Comparison of ENCODE assay signal across 15 mouse cellular contexts in the genomic region with DNA sequence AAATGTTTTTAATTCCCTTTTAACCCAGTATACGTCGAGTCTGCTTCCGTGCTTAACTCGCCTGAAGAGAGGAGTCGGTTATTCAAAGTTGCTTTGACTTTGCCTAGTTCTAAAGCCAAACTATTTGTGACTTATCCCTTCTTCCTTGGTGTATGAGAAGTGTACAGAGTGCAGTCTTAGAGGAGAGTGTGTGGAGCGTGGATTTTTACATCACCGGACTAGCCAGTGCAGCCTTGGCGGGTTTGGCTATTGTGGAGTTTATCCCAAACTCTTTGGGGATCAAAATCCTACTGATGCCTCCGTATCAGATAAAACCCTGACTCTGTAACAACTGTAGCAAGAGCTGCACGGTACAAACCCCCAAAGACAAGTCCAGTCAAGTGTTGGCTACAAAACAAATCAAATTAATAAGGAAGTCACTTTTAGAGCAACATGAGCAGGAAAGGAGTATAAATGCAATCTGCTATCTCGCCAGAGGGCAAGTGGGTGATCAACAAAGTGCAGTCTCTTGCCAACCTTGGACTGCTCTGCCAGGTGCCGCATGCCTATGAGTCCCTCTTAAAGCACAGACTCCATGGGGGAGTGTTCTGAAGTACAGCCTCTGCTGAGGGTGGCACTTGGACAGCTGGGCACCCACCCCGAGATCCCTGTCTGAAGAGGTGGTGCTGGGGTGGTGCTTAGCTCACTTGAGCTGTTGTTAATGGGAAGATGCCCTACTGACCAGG. TPM values are rescaled to one million over a fixed set of nuclear protein-coding genes. Genes with fewer than 3 reads are reported as not detected.
DNase-seq lines count a peak whose midpoint lies in the region; ATAC-seq and TF ChIP-seq lines count a peak whose summit lies in the region.
"Not testable (repeated sequence)": the region's sequence is repeated elsewhere in the genome, so short reads cannot be mapped to it uniquely, and the experiment has no call there.
"Had no signal": no experiment of that assay in that cellular context is flagged by ENCODE, and none has a peak within 500 bp of the region (broad histone marks: within the 10 kb centered on the region; RNA-seq: fewer than 3 reads in every experiment).

No protein-coding gene starts in this region.

- H3K27ac ChIP-seq in forebrain, embryonic 10.5 days; heart, embryonic 13.5 days (replicated peaks); intestine, embryonic 14.5 days (ENCODE audit: low read depth); kidney, postnatal 0 days; liver, adult 2 months (replicated peaks; ENCODE audit: insufficient read depth, low read depth, low read length); midbrain, embryonic 12.5 days (replicated peaks): not testable (repeated sequence)

- TF ChIP-seq POLR2A in liver, adult 2 months (IDR thresholded peaks at IDR 0.05; ENCODE audit: extremely low read depth, insufficient read depth, low read length) = not testable (repeated sequence)

- H3K79me2 ChIP-seq in liver, adult 2 months (ENCODE audit: control insufficient read depth, insufficient read depth, low read length) = not testable (repeated sequence)

- peak; percentile 9 for DNase-seq in adrenal gland, postnatal 14 days
- DNase-seq in forebrain, embryonic 10.5 days (ENCODE audit: extremely low spot score, low spot score); intestine, embryonic 14.5 days (ENCODE audit: low spot score); kidney, postnatal 0 days (ENCODE audit: low spot score): not testable (repeated sequence)
- peak; percentile 71 for DNase-seq in liver, adult 2 months (ENCODE audit: extremely low read depth, low read depth, low spot score)
- peak; percentile 14 for DNase-seq in ovary, postnatal 36 days (ENCODE audit: low spot score)

- not testable (repeated sequence) for H3K4me1 ChIP-seq in forebrain, embryonic 10.5 days; heart, embryonic 13.5 days; intestine, embryonic 14.5 days (replicated peaks; ENCODE audit: control insufficient read depth, insufficient read depth, low read length); kidney, postnatal 0 days (replicated peaks; ENCODE audit: insufficient read depth, low read length); liver, adult 2 months (ENCODE audit: control insufficient read depth, insufficient read depth, low read length); midbrain, embryonic 12.5 days

- H3K9ac ChIP-seq in heart, embryonic 13.5 days; intestine, embryonic 14.5 days (ENCODE audit: low read length); kidney, postnatal 0 days (ENCODE audit: low read depth, low read length); liver, adult 2 months (ENCODE audit: low read depth, low read length); midbrain, embryonic 12.5 days (replicated peaks): not testable (repeated sequence)

- ATAC-seq in heart, embryonic 13.5 days (ENCODE audit: extremely low read depth, insufficient number of reproducible peaks, low FRiP score, low TSS enrichment); intestine, embryonic 14.5 days (replicated peaks; ENCODE audit: low FRiP score, low TSS enrichment, low read depth); kidney, postnatal 0 days (replicated peaks; ENCODE audit: low FRiP score, low read depth); midbrain, embryonic 12.5 days (ENCODE audit: low FRiP score, low read depth): not testable (repeated sequence)

- WGBS in forebrain, embryonic 10.5 days = 68% methylated on average over 13 of the region's 13 CpGs
- 56% methylated on average over 13 of the region's 13 CpGs for WGBS in heart, embryonic 13.5 days
- WGBS in intestine, embryonic 14.5 days = 62% methylated on average over 13 of the region's 13 CpGs
- WGBS in kidney, postnatal 0 days = 51% methylated on average over 13 of the region's 13 CpGs
- 44% methylated on average over 13 of the region's 13 CpGs for WGBS in liver, adult 2 months
- WGBS in midbrain, embryonic 12.5 days = 65% methylated on average over 13 of the region's 13 CpGs

- H3K27me3 ChIP-seq in forebrain, embryonic 10.5 days (ENCODE audit: poor library complexity, severe bottlenecking); heart, embryonic 13.5 days (replicated peaks); intestine, embryonic 14.5 days (replicated peaks; ENCODE audit: control insufficient read depth, insufficient read depth, low read length); kidney, postnatal 0 days (ENCODE audit: insufficient read depth, low read length); liver, adult 2 months (ENCODE audit: control insufficient read depth, insufficient read depth, low read length); midbrain, embryonic 12.5 days: not testable (repeated sequence)

- not testable (repeated sequence) for H3K36me3 ChIP-seq in forebrain, embryonic 10.5 days (replicated peaks); heart, embryonic 13.5 days; intestine, embryonic 14.5 days (ENCODE audit: control insufficient read depth, insufficient read depth, low read length); kidney, postnatal 0 days (ENCODE audit: insufficient read depth, low read length); liver, adult 2 months (ENCODE audit: control insufficient read depth, insufficient read depth, low read length); midbrain, embryonic 12.5 days

- not testable (repeated sequence) for H3K9me3 ChIP-seq in forebrain, embryonic 10.5 days; heart, embryonic 13.5 days; intestine, embryonic 14.5 days (ENCODE audit: control insufficient read depth, low read length); kidney, postnatal 0 days (replicated peaks; ENCODE audit: low read length); midbrain, embryonic 12.5 days

- H3K4me3 ChIP-seq in forebrain, embryonic 10.5 days = peak overlapping the region; percentile 24; the same call in 1 of the 2 replicates
- peak overlapping the region; percentile 24 for H3K4me3 ChIP-seq in heart, embryonic 13.5 days
- H3K4me3 ChIP-seq in intestine, embryonic 14.5 days (ENCODE audit: low read depth, low read length); kidney, postnatal 0 days (replicated peaks; ENCODE audit: low read depth, low read length); liver, adult 2 months (ENCODE audit: insufficient read depth, low read depth, low read length): not testable (repeated sequence)
- H3K4me3 ChIP-seq in midbrain, embryonic 12.5 days = peak overlapping the region; percentile 4; the same call in 1 of the 2 replicates

- not testable (repeated sequence) for TF ChIP-seq CTCF in kidney, postnatal 0 days (IDR thresholded peaks at IDR 0.05; ENCODE audit: low read depth); liver, adult 2 months (IDR thresholded peaks at IDR 0.05; ENCODE audit: low read depth, low read length)

- H3K4me2 ChIP-seq in heart, embryonic 13.5 days = peak overlapping the region; percentile 58
- peak overlapping the region; percentile 32 for H3K4me2 ChIP-seq in intestine, embryonic 14.5 days (ENCODE audit: low read length)
- H3K4me2 ChIP-seq in kidney, postnatal 0 days (ENCODE audit: low read length) = peak overlapping the region; percentile 16; the same call in 1 of the 2 replicates
- H3K4me2 ChIP-seq in midbrain, embryonic 12.5 days (replicated peaks) = peak overlapping the region; percentile 22

RNA-seq across cellular contexts. Expression of gene Il1f9, which starts 3.7 kb away (rescaled TPM):
- 0.26 TPM in 1 of 2 replicates, not detected in the other for total RNA-seq in adrenal gland, postnatal 14 days (2021)
- not detected in 2 replicates for polyA plus RNA-seq in forebrain, embryonic 10.5 days (2016; fragmentation: Nextera tagmentation; extraction: Ambion mirVana)
- not detected in 2 replicates for polyA plus RNA-seq in heart, embryonic 13.5 days (2015; fragmentation: Nextera tagmentation; extraction: Ambion mirVana)
- not detected in 2 replicates for polyA plus RNA-seq in intestine, embryonic 14.5 days (2014; fragmentation: Nextera tagmentation; extraction: Ambion mirVana)
- 0.11 and 0.15 TPM in 2 replicates for polyA plus RNA-seq in kidney, postnatal 0 days (2015; fragmentation: Nextera tagmentation; extraction: Ambion mirVana)
- 0.18 TPM in 1 of 2 replicates, not detected in the other for total RNA-seq in liver, adult 2 months (2014; rRNA removed)
- polyA plus RNA-seq in liver, adult 2 months (2012; rRNA removed) = not detected in 2 replicates
- not detected in 2 replicates for polyA plus RNA-seq in midbrain, embryonic 12.5 days (2016; fragmentation: Nextera tagmentation; extraction: Ambion mirVana)
- total RNA-seq: adrenal gland, postnatal 36 days; ES-E14; gastrocnemius, adult 8-10 months; layer of hippocampus, postnatal 10 days; left cerebral cortex, postnatal 25 days; monocyte, adult 5-6 weeks had no signal

RNA-seq across cellular contexts. Expression of gene Il1f8, which starts 29.6 kb away (rescaled TPM):
- not detected in 2 replicates for total RNA-seq in adrenal gland, postnatal 14 days (2021)
- not detected in 2 replicates for polyA plus RNA-seq in forebrain, embryonic 10.5 days (2016; fragmentation: Nextera tagmentation; extraction: Ambion mirVana)
- not detected in 2 replicates for polyA plus RNA-seq in heart, embryonic 13.5 days (2015; fragmentation: Nextera tagmentation; extraction: Ambion mirVana)
- polyA plus RNA-seq in intestine, embryonic 14.5 days (2014; fragmentation: Nextera tagmentation; extraction: Ambion mirVana) = not detected in 2 replicates
- polyA plus RNA-seq in kidney, postnatal 0 days (2015; fragmentation: Nextera tagmentation; extraction: Ambion mirVana) = not detected in 2 replicates
- not detected in 2 replicates for total RNA-seq in liver, adult 2 months (2014; rRNA removed)
- not detected in 2 replicates for polyA plus RNA-seq in liver, adult 2 months (2012; rRNA removed)
- not detected in 2 replicates for polyA plus RNA-seq in midbrain, embryonic 12.5 days (2016; fragmentation: Nextera tagmentation; extraction: Ambion mirVana)
- total RNA-seq: adrenal gland, postnatal 36 days; ES-E14; gastrocnemius, adult 8-10 months; layer of hippocampus, postnatal 10 days; left cerebral cortex, postnatal 25 days; monocyte, adult 5-6 weeks had no signal
- polyA plus RNA-seq: lung, postnatal 0 days had no signal

RNA-seq across cellular contexts. Expression of gene Il1f6, which starts 32.6 kb away (rescaled TPM):
- total RNA-seq in adrenal gland, postnatal 14 days (2021) = not detected in 2 replicates
- not detected in 2 replicates for polyA plus RNA-seq in forebrain, embryonic 10.5 days (2016; fragmentation: Nextera tagmentation; extraction: Ambion mirVana)
- polyA plus RNA-seq in heart, embryonic 13.5 days (2015; fragmentation: Nextera tagmentation; extraction: Ambion mirVana) = not detected in 2 replicates
- polyA plus RNA-seq in intestine, embryonic 14.5 days (2014; fragmentation: Nextera tagmentation; extraction: Ambion mirVana) = not detected in 2 replicates
- 0.58 and 0.93 TPM in 2 replicates for polyA plus RNA-seq in kidney, postnatal 0 days (2015; fragmentation: Nextera tagmentation; extraction: Ambion mirVana)
- not detected in 2 replicates for total RNA-seq in liver, adult 2 months (2014; rRNA removed)
- polyA plus RNA-seq in liver, adult 2 months (2012; rRNA removed) = not detected in 2 replicates
- not detected in 2 replicates for polyA plus RNA-seq in midbrain, embryonic 12.5 days (2016; fragmentation: Nextera tagmentation; extraction: Ambion mirVana)
- total RNA-seq: adrenal gland, postnatal 36 days; ES-E14; gastrocnemius, adult 8-10 months; layer of hippocampus, postnatal 10 days; left cerebral cortex, postnatal 25 days; monocyte, adult 5-6 weeks had no signal
- polyA plus RNA-seq: lung, postnatal 0 days had no signal
